Mouse (Mus musculus) liver, adult 2 months (tissue): ENCODE data around the gene Siglecf.

Experiments
- CTCF ChIP-seq: fragments of 200-500 bp; IDR thresholded peaks from 2 replicates; pipeline ENCODE4 v1.5.1; 2011; ENCODE audit warnings: low read depth, low read length, control low read depth
- POLR2A ChIP-seq: fragments of 200-500 bp; IDR thresholded peaks from 2 replicates; pipeline ENCODE4 v1.6.1; 2011; ENCODE audit warnings: low read length, control low read depth; ENCODE audit not compliant: insufficient read depth; ENCODE audit errors: extremely low read depth

GRCm38 (mm10) chr7:43309069-43309468 lies 42.1 kb upstream of the Siglecf start:
- TF ChIP-seq CTCF (no peak), POLR2A (no peak)
